11 mouse cellular contexts compared by ENCODE assay signal in the genomic region with DNA sequence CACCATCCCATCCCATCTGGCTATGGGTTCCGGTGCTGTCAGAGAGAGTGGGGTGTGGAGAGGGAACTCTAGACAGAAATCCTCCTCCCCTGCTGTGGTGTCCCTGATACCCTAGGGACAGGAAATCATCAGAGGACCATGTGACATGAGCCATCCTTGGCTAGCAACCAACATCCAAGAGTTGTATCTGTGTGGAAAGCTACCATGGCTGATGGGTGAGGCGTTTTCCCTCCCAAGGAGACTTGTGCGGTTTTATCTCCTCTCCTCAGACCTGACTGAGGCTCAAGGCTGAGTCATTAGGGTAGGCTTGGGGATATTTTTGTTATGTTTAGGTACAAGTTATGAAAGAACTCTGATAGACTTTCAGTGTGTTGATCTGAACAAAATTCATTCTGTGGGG. TPM values are rescaled to one million over a fixed set of nuclear protein-coding genes. Genes with fewer than 3 reads are reported as not detected.
DNase-seq lines count a peak whose midpoint lies in the region; ATAC-seq and TF ChIP-seq lines count a peak whose summit lies in the region.
"Had no signal": no experiment of that assay in that cellular context is flagged by ENCODE, and none has a peak within 500 bp of the region (broad histone marks: within the 10 kb centered on the region; RNA-seq: fewer than 3 reads in every experiment).

No protein-coding gene starts in this region.

- no peaks in the 10 kb centered on the region for H3K36me3 ChIP-seq in C2C12 (ENCODE audit: control insufficient read depth, insufficient read depth)
- no peaks in the 10 kb centered on the region for H3K36me3 ChIP-seq in intestine, embryonic 15.5 days
- H3K36me3 ChIP-seq in megakaryocyte, embryonic 14.5 days (replicated peaks; ENCODE audit: low read length): peaks cover 4% of the 10 kb centered on the region
- no peaks in the 10 kb centered on the region for H3K36me3 ChIP-seq in forebrain, embryonic 15.5 days

- peak; percentile 65 for DNase-seq in 3T3-L1 (ENCODE audit: low read depth, low spot score)
- DNase-seq in frontal cortex, postnatal 14 days (ENCODE audit: low spot score in 2 of 2): no peak
- no peak for DNase-seq in adrenal gland, adult 18-20 months (ENCODE audit: low spot score in 2 of 2)
- DNase-seq: heart, adult 2 months; retina, postnatal 1 day; thymus, postnatal 14 days had no signal

- H3K79me2 ChIP-seq in C2C12 (ENCODE audit: control insufficient read depth, insufficient read depth): no peaks in the 10 kb centered on the region

- H3K9ac ChIP-seq in intestine, embryonic 15.5 days: no peak overlapping the region
- H3K9ac ChIP-seq in forebrain, embryonic 15.5 days (replicated peaks): no peak overlapping the region
- H3K9ac ChIP-seq: hindbrain, embryonic 14.5 days had no signal

- H3K27ac ChIP-seq in intestine, embryonic 15.5 days: 0 out of 2 replicates have a peak overlapping the region, but pooled peaks have one; percentile 9
- H3K27ac ChIP-seq in forebrain, embryonic 15.5 days (replicated peaks): no peak overlapping the region
- H3K27ac ChIP-seq: heart, adult 2 months; hindbrain, embryonic 14.5 days had no signal

- H3K27me3 ChIP-seq in C2C12 (ENCODE audit: control insufficient read depth, insufficient read depth, insufficient read length): no peaks in the 10 kb centered on the region
- H3K27me3 ChIP-seq in intestine, embryonic 15.5 days (replicated peaks): no peaks in the 10 kb centered on the region
- H3K27me3 ChIP-seq in megakaryocyte, embryonic 14.5 days (replicated peaks): no peaks in the 10 kb centered on the region
- H3K27me3 ChIP-seq in forebrain, embryonic 15.5 days: no peaks in the 10 kb centered on the region

- no peak for TF ChIP-seq CTCF in C2C12 (IDR thresholded peaks at IDR 0.05; ENCODE audit: control insufficient read depth, insufficient read depth, insufficient read length)

- no peak overlapping the region for H3K4me2 ChIP-seq in intestine, embryonic 15.5 days (replicated peaks)
- H3K4me2 ChIP-seq in forebrain, embryonic 15.5 days (replicated peaks): no peak overlapping the region
- H3K4me2 ChIP-seq: hindbrain, embryonic 14.5 days had no signal

- ATAC-seq in intestine, embryonic 15.5 days: peak; percentile 56; the same call in 1 of the 2 replicates
- ATAC-seq in forebrain, embryonic 15.5 days (replicated peaks): no peak

- 65% methylated on average over 3 of the region's 3 CpGs for whole genome bisulfite sequencing in intestine, embryonic 15.5 days
- 90% methylated on average over 3 of the region's 3 CpGs for WGBS in forebrain, embryonic 15.5 days

- no peak overlapping the region for H3ac ChIP-seq in C2C12 (ENCODE audit: control insufficient read depth, insufficient read length, low read depth)

- no peaks in the 10 kb centered on the region for H3K9me3 ChIP-seq in intestine, embryonic 15.5 days
- peaks cover 5% of the 10 kb centered on the region; the same call in 1 of the 2 replicates for H3K9me3 ChIP-seq in megakaryocyte, embryonic 14.5 days
- H3K9me3 ChIP-seq in forebrain, embryonic 15.5 days: no peaks in the 10 kb centered on the region

- no peaks in the 10 kb centered on the region for H3K79me3 ChIP-seq in C2C12 (ENCODE audit: low read depth)

- H3K4me3 ChIP-seq in C2C12 (ENCODE audit: insufficient read depth, poor library complexity, severe bottlenecking): no peak overlapping the region
- H3K4me3 ChIP-seq in intestine, embryonic 15.5 days (replicated peaks): no peak overlapping the region
- H3K4me3 ChIP-seq in megakaryocyte, embryonic 14.5 days (replicated peaks): peak overlapping the region; percentile 85
- no peak overlapping the region for H3K4me3 ChIP-seq in forebrain, embryonic 15.5 days
- H3K4me3 ChIP-seq: heart, adult 2 months had no signal

- no peaks in the 10 kb centered on the region; the same call in 1 of the 2 replicates for H3K4me1 ChIP-seq in intestine, embryonic 15.5 days (replicated peaks)
- peaks cover 62% of the 10 kb centered on the region for H3K4me1 ChIP-seq in megakaryocyte, embryonic 14.5 days
- no peaks in the 10 kb centered on the region for H3K4me1 ChIP-seq in forebrain, embryonic 15.5 days

TF ChIP-seq in C2C12, 6 proteins besides CTCF, POLR2A, EP300 and RAD21:
- TF ChIP-seq MYOG (IDR thresholded peaks at IDR 0.05; ENCODE audit: control insufficient read depth, extremely low read depth, insufficient read length) (no peak), FOSL1 (IDR thresholded peaks at IDR 0.05; ENCODE audit: insufficient read depth, low read length, poor library complexity, severe bottlenecking) (no peak), CEBPB (IDR thresholded peaks at IDR 0.05; ENCODE audit: low read depth) (no peak), USF1 (IDR thresholded peaks at IDR 0.05; ENCODE audit: low read depth) (peak; percentile 75), MYOD1 (IDR thresholded peaks at IDR 0.05; ENCODE audit: control insufficient read depth, insufficient read length, low read depth) (no peak), MAX (IDR thresholded peaks at IDR 0.05) (no peak)

RNA-seq across cellular contexts. Expression of a gene that starts 16.4 kb away (rescaled TPM):
- 20.9 TPM for polyA plus RNA-seq in C2C12 (2012; fragmentation: generic; extraction: Trizol)
- 51.6 and 55.0 TPM in 2 replicates for polyA plus RNA-seq in intestine, embryonic 15.5 days (2015; fragmentation: Nextera tagmentation; extraction: Ambion mirVana)
- 21.1 and 26.3 TPM in 2 replicates for polyA plus RNA-seq in megakaryocyte, embryonic 14.5 days (2012; ENCODE audit: insufficient read depth, low replicate concordance)
- 84.8 and 91.4 TPM in 2 replicates for polyA plus RNA-seq in forebrain, embryonic 15.5 days (2015; fragmentation: Nextera tagmentation; extraction: Ambion mirVana)
- 10 to 100 TPM; 41.0 to 53.2 TPM for total RNA-seq in adrenal gland, adult 18-20 months (2021)

RNA-seq across cellular contexts. Expression of a gene that starts 17.7 kb away (rescaled TPM):
- polyA plus RNA-seq in C2C12 (2012; fragmentation: generic; extraction: Trizol): 20.0 TPM
- 50.0 and 56.5 TPM in 2 replicates for polyA plus RNA-seq in intestine, embryonic 15.5 days (2015; fragmentation: Nextera tagmentation; extraction: Ambion mirVana)
- 5.1 and 28.5 TPM in 2 replicates for polyA plus RNA-seq in megakaryocyte, embryonic 14.5 days (2012; ENCODE audit: insufficient read depth, low replicate concordance)
- polyA plus RNA-seq in forebrain, embryonic 15.5 days (2015; fragmentation: Nextera tagmentation; extraction: Ambion mirVana): 69.2 and 73.5 TPM in 2 replicates
- 10 to 100 TPM; 52.3 to 56.9 TPM for total RNA-seq in adrenal gland, adult 18-20 months (2021)

RNA-seq across cellular contexts. Expression of a gene that starts 56.1 kb away (rescaled TPM):
- polyA plus RNA-seq in C2C12 (2012; fragmentation: generic; extraction: Trizol): 61.0 TPM
- 50.1 and 52.2 TPM in 2 replicates for polyA plus RNA-seq in intestine, embryonic 15.5 days (2015; fragmentation: Nextera tagmentation; extraction: Ambion mirVana)
- polyA plus RNA-seq in megakaryocyte, embryonic 14.5 days (2012; ENCODE audit: insufficient read depth, low replicate concordance): 277 and 564 TPM in 2 replicates
- 54.9 and 58.9 TPM in 2 replicates for polyA plus RNA-seq in forebrain, embryonic 15.5 days (2015; fragmentation: Nextera tagmentation; extraction: Ambion mirVana)
- total RNA-seq in adrenal gland, adult 18-20 months (2021): 10 to 100 TPM; 35.4 to 36.2 TPM
